Mouse (Mus musculus): ENCODE data around the gene Zglp1. TPM values are rescaled to one million over a fixed set of nuclear protein-coding genes. Genes with fewer than 3 reads are reported as not detected.

Gene Zglp1
- total RNA-seq (2021), result 1 to 10 TPM; 1.7 to 2.4 TPM
- long read RNA-seq, result 0 reads

- DNase-seq (ENCODE audit: low spot score in 2 of 2), result no peak
These were observed at the start of gene Zglp1 for GRCm38 (mm10) chr9:21067006-21067684. Gene Zglp1 (minus strand): TSS chr9:21067093.

- no peak for DNase-seq (ENCODE audit: low spot score in 2 of 2)
These were observed 48.2 kb upstream of the Zglp1 start for GRCm38 (mm10) chr9:21115105-21115504.

- DNase-seq (ENCODE audit: low spot score in 2 of 2), result no peak
These were observed 47.3 kb upstream of the Zglp1 start for GRCm38 (mm10) chr9:21114190-21114589.

- DNase-seq (ENCODE audit: low spot score in 2 of 2), result no peak
These were observed 46.9 kb upstream of the Zglp1 start for GRCm38 (mm10) chr9:21113751-21114150.

GRCm38 (mm10) chr9:21107607-21108237 is 40.8 kb upstream of the Zglp1 start:
- DNase-seq (ENCODE audit: low spot score in 2 of 2), result no peak

GRCm38 (mm10) chr9:21105760-21106564 is 39.1 kb upstream of the Zglp1 start:
- DNase-seq (ENCODE audit: low spot score in 2 of 2), result no peak

- DNase-seq (ENCODE audit: low spot score in 2 of 2), result no peak
These were observed 37.9 kb upstream of the Zglp1 start for GRCm38 (mm10) chr9:21104814-21105213.

- DNase-seq (ENCODE audit: low spot score in 2 of 2), result no peak
These were observed 35.2 kb upstream of the Zglp1 start for GRCm38 (mm10) chr9:21102076-21102475.

- no peak for DNase-seq (ENCODE audit: low spot score in 2 of 2)
These were observed 33.7 kb upstream of the Zglp1 start for GRCm38 (mm10) chr9:21100447-21101161.

- no peak for DNase-seq (ENCODE audit: low spot score in 2 of 2)
These were observed 30.9 kb upstream of the Zglp1 start for GRCm38 (mm10) chr9:21097793-21098192.

GRCm38 (mm10) chr9:21095958-21096357 is 29.1 kb upstream of the Zglp1 start:
- no peak for DNase-seq (ENCODE audit: low spot score in 2 of 2)

GRCm38 (mm10) chr9:21093423-21093822 is 26.5 kb upstream of the Zglp1 start:
- no peak for DNase-seq (ENCODE audit: low spot score in 2 of 2)

GRCm38 (mm10) chr9:21091707-21092320 is 24.9 kb upstream of the Zglp1 start, which contains the start of the genes Gm38431 and Raver1:
Gene Gm38431 (minus strand): TSS chr9:21091997.
Gene Raver1 (minus strand): TSS chr9:21092008.
- DNase-seq (ENCODE audit: low spot score in 2 of 2), result peak; percentile 94 to 96

GRCm38 (mm10) chr9:21090972-21091706 is 24.2 kb upstream of the Zglp1 start:
- DNase-seq (ENCODE audit: low spot score in 2 of 2), result no peak

- DNase-seq (ENCODE audit: low spot score in 2 of 2), result no peak
These were observed 23.6 kb upstream of the Zglp1 start for GRCm38 (mm10) chr9:21090537-21090936.

GRCm38 (mm10) chr9:21083324-21083723 is 16.4 kb upstream of the Zglp1 start:
- no peak for DNase-seq (ENCODE audit: low spot score in 2 of 2)

GRCm38 (mm10) chr9:21081127-21081526 is 14.2 kb upstream of the Zglp1 start:
- no peak for DNase-seq (ENCODE audit: low spot score in 2 of 2)

- no peak for DNase-seq (ENCODE audit: low spot score in 2 of 2)
These were observed 8.7 kb upstream of the Zglp1 start for GRCm38 (mm10) chr9:21075625-21076024.

GRCm38 (mm10) chr9:21074173-21074572 is 7.3 kb upstream of the Zglp1 start:
- no peak for DNase-seq (ENCODE audit: low spot score in 2 of 2)

All from layer of hippocampus, postnatal 10 days (tissue).